Mouse (Mus musculus): ENCODE measurements at regions not wholly inside any gene's neighbourhood (a gene's known extent, or its start where the extent isn't known, plus 50 kb on each side); places are given as distances from the start of the nearest gene placed in this dataset.
A peak's percentile ranks its signal among the peaks of the same experiment; 100 is the strongest.

DNA sequence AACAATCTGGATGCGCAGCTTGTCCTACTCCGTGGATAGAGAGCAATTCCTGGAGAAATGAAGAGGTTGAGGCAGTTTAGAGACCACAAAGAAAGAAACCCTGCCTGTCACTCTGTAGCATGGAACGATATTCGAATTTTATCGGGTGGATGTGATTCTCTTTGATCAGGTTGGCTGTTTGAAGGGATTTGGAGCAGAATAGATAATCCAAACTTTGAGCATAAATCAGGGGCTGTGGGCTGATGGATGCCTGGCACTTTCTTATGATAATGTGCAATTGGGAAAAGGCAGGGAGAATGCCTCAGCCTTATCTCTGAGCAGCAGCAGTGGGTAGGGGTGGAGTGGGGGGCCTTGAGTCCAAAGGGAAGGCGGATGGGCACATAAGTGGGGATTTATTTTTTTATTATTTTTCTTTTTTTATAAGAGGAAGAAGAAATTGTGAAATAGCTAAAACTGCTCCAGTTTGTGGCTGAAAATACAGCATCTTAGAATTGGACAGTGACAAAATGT lies 239.0 kb downstream of the Pmp22 start:
- Histone ChIP-seq H3K9ac (ENCODE audit: low read length) (no peak overlapping the region), H3K9me3 (ENCODE audit: control insufficient read depth, low read length) (no peaks in the 10 kb centered on the region), H3K27me3 (ENCODE audit: control insufficient read depth, insufficient read depth, low read depth, low read length) (no peaks in the 10 kb centered on the region), H3K27ac (ENCODE audit: low read length) (no peak overlapping the region), H3K36me3 (ENCODE audit: control insufficient read depth, insufficient read depth, low read length) (no peaks in the 10 kb centered on the region), H3K4me3 (ENCODE audit: low read length) (no peak overlapping the region), H3K4me2 (ENCODE audit: low read depth, low read length) (no peak overlapping the region), H3K4me1 (replicated peaks; ENCODE audit: control insufficient read depth, insufficient read depth, low read length) (no peaks in the 10 kb centered on the region)
- 73% methylated on average over 6 of the region's 6 CpGs for WGBS
- ATAC-seq (ENCODE audit: low read depth): no peak

DNA sequence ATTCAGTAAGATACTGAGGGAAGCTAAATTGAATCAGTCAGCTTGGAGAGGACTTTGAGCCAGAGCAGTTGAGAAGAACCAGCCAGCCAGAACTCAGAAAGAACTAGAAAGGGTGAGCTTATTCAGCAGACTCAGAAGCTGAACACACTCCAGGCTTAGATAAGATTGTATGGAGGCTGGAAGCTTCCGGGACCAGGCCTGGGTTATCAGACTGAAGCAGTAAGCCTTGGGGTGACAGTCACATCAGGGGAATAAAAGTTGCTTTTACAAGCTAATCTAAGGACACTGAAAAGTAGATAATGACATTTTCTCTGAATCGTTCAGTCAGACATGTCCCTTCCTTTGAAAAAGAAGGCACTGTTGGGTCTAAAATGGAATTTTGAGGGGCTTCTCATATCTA lies 240.7 kb downstream of the Pmp22 start:
- ATAC-seq (ENCODE audit: low read depth): no peak
- Histone ChIP-seq H3K4me1 (replicated peaks; ENCODE audit: control insufficient read depth, insufficient read depth, low read length) (no peaks in the 10 kb centered on the region), H3K9me3 (ENCODE audit: control insufficient read depth, low read length) (no peaks in the 10 kb centered on the region), H3K4me2 (ENCODE audit: low read depth, low read length) (no peak overlapping the region), H3K9ac (ENCODE audit: low read length) (no peak overlapping the region), H3K27me3 (ENCODE audit: control insufficient read depth, insufficient read depth, low read depth, low read length) (no peaks in the 10 kb centered on the region), H3K4me3 (ENCODE audit: low read length) (no peak overlapping the region), H3K27ac (ENCODE audit: low read length) (no peak overlapping the region), H3K36me3 (ENCODE audit: control insufficient read depth, insufficient read depth, low read length) (no peaks in the 10 kb centered on the region)
- 68% methylated on average over 2 of the region's 2 CpGs for WGBS

DNA sequence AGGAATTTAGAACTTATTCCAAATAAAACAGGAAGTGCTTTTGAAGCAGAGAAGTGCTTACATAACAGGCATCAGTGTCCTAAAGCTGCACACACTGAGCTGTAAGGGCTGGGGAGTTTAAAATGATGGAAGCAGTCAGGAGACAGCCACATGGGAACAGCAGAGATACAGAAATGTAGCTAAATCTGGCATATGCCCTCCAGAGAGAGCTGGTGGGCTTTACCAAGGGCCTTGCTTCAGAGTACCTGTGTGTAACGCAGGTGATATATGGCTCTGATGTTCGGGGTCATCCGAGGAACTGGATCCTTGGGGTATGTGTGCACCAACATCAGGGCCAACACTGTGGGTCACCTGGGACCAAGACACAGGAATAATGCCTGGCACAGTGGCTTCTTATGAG lies 247.5 kb downstream of the Pmp22 start:
- Histone ChIP-seq H3K4me3 (ENCODE audit: low read length) (no peak overlapping the region), H3K27me3 (ENCODE audit: control insufficient read depth, insufficient read depth, low read depth, low read length) (no peaks in the 10 kb centered on the region), H3K4me2 (ENCODE audit: low read depth, low read length) (no peak overlapping the region), H3K4me1 (replicated peaks; ENCODE audit: control insufficient read depth, insufficient read depth, low read length) (peaks cover 3% of the 10 kb centered on the region; the same call in 1 of the 2 replicates), H3K36me3 (ENCODE audit: control insufficient read depth, insufficient read depth, low read length) (no peaks in the 10 kb centered on the region), H3K9ac (ENCODE audit: low read length) (no peak overlapping the region), H3K9me3 (ENCODE audit: control insufficient read depth, low read length) (no peaks in the 10 kb centered on the region), H3K27ac (ENCODE audit: low read length) (no peak overlapping the region)
- WGBS: 94% methylated on average over 3 of the region's 3 CpGs
- no peak for ATAC-seq (ENCODE audit: low read depth)

DNA sequence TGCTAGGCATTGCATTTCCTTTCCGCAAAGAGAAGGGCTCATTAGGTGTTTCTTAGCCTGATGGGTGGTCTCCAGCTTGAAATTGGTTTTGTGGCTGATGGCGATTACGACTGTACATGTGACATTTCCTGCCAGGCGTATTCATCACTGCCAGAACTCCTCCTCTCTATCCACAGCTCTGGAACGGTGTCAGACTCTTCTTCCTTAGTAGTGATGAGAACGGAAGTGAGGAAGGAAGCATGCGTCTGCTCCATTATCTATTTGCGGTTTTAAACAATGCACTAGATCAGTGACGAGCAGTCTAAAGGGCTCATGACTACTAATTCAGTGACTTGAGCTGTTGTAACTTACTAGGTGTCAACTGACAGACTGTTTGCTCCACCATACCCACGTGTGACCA lies 248.2 kb downstream of the Pmp22 start:
- H3K4me1 ChIP-seq (replicated peaks; ENCODE audit: control insufficient read depth, insufficient read depth, low read length): peaks cover 3% of the 10 kb centered on the region; the same call in 1 of the 2 replicates
- H3K27me3 ChIP-seq (ENCODE audit: control insufficient read depth, insufficient read depth, low read depth, low read length): no peaks in the 10 kb centered on the region
- no peaks in the 10 kb centered on the region for H3K36me3 ChIP-seq (ENCODE audit: control insufficient read depth, insufficient read depth, low read length)
- no peak overlapping the region for H3K4me3 ChIP-seq (ENCODE audit: low read length)
- H3K9me3 ChIP-seq (ENCODE audit: control insufficient read depth, low read length): no peaks in the 10 kb centered on the region
- H3K4me2 ChIP-seq (ENCODE audit: low read depth, low read length): no peak overlapping the region
- WGBS: 38% methylated on average over 10 of the region's 10 CpGs
- H3K27ac ChIP-seq (ENCODE audit: low read length): no peak overlapping the region
- ATAC-seq (ENCODE audit: low read depth): peak; percentile 26; the same call in 1 of the 2 replicates
- no peak overlapping the region for H3K9ac ChIP-seq (ENCODE audit: low read length)

DNA sequence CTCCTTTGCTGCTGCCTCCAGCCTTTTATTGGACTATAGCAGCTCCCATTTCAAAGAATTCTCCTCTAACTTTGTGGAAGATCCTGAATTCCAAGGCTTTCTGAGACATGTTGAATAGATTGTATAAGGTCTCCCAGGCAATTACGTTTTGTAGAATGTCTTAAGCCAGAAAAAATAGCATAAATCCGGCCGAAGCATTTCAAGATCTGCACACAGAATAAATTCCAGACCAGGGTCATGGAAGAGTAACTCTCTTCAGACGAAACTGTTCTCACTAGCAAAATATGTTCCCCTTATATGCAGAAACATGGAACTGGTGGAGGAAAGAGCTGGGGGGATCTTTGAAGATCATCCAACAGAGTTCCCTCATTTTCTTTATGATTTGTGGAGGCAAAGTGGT lies 259.5 kb downstream of the Pmp22 start:
- no peaks in the 10 kb centered on the region for H3K9me3 ChIP-seq (ENCODE audit: control insufficient read depth, low read length)
- no peaks in the 10 kb centered on the region for H3K4me1 ChIP-seq (replicated peaks; ENCODE audit: control insufficient read depth, insufficient read depth, low read length)
- H3K4me2 ChIP-seq (ENCODE audit: low read depth, low read length): no peak overlapping the region
- no peaks in the 10 kb centered on the region for H3K27me3 ChIP-seq (ENCODE audit: control insufficient read depth, insufficient read depth, low read depth, low read length)
- H3K9ac ChIP-seq (ENCODE audit: low read length): no peak overlapping the region
- no peak overlapping the region for H3K4me3 ChIP-seq (ENCODE audit: low read length)
- WGBS: 75% methylated on average over 4 of the region's 4 CpGs
- H3K36me3 ChIP-seq (ENCODE audit: control insufficient read depth, insufficient read depth, low read length): no peaks in the 10 kb centered on the region
- no peak overlapping the region for H3K27ac ChIP-seq (ENCODE audit: low read length)
- no peak for ATAC-seq (ENCODE audit: low read depth)

DNA sequence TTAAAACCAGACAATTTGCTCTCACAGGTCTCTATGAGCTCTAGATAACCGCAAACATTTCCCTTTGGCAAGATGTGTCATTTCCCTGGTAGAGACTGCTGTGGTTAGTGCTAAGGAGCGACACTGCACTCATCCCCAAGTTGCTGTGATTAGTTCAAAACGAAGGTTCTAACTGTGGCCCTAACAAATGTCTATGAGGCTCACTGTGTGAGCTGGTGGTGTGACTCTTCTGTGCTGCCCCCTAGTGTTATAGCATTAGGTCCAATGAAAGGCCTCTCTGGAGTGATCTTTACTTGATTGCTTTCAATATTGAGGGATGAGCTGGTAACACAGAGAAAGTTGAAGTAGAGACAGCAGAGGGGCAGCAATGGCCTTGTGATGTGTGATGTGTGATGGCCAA lies 262.7 kb downstream of the Pmp22 start:
- 53% methylated on average over 3 of the region's 3 CpGs for WGBS
- H3K27me3 ChIP-seq (ENCODE audit: control insufficient read depth, insufficient read depth, low read depth, low read length): no peaks in the 10 kb centered on the region
- H3K4me3 ChIP-seq (ENCODE audit: low read length): no peak overlapping the region
- H3K9ac ChIP-seq (ENCODE audit: low read length): no peak overlapping the region
- no peaks in the 10 kb centered on the region for H3K4me1 ChIP-seq (replicated peaks; ENCODE audit: control insufficient read depth, insufficient read depth, low read length)
- H3K27ac ChIP-seq (ENCODE audit: low read length): no peak overlapping the region
- H3K4me2 ChIP-seq (ENCODE audit: low read depth, low read length): no peak overlapping the region
- no peaks in the 10 kb centered on the region for H3K9me3 ChIP-seq (ENCODE audit: control insufficient read depth, low read length)
- no peaks in the 10 kb centered on the region for H3K36me3 ChIP-seq (ENCODE audit: control insufficient read depth, insufficient read depth, low read length)
- no peak for ATAC-seq (ENCODE audit: low read depth)

DNA sequence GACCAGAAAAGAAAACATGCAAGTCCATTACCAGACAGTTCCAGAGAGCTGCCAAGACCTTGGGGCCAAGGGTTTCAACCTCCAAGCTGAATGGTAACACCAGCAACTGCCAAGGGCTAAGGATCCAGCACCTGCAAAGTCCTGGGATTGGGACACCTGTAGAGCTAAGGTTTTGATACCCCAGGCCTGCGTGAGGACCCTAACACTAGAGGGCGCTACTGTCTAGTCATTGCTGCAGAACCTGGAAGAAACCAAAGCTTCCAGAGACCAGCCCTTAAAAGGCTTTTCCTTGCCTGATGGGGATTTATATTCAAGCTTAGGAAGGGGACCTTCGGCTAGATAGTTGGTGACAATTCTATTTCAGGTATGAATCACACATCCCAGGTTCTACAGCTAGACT lies 263.6 kb downstream of the Pmp22 start:
- no peaks in the 10 kb centered on the region for H3K9me3 ChIP-seq (ENCODE audit: control insufficient read depth, low read length)
- H3K4me1 ChIP-seq (replicated peaks; ENCODE audit: control insufficient read depth, insufficient read depth, low read length): no peaks in the 10 kb centered on the region
- no peaks in the 10 kb centered on the region for H3K27me3 ChIP-seq (ENCODE audit: control insufficient read depth, insufficient read depth, low read depth, low read length)
- ATAC-seq (ENCODE audit: low read depth): no peak
- H3K4me3 ChIP-seq (ENCODE audit: low read length): no peak overlapping the region
- WGBS: 64% methylated on average over 3 of the region's 3 CpGs
- H3K36me3 ChIP-seq (ENCODE audit: control insufficient read depth, insufficient read depth, low read length): no peaks in the 10 kb centered on the region
- H3K9ac ChIP-seq (ENCODE audit: low read length): no peak overlapping the region
- H3K4me2 ChIP-seq (ENCODE audit: low read depth, low read length): no peak overlapping the region
- no peak overlapping the region for H3K27ac ChIP-seq (ENCODE audit: low read length)

DNA sequence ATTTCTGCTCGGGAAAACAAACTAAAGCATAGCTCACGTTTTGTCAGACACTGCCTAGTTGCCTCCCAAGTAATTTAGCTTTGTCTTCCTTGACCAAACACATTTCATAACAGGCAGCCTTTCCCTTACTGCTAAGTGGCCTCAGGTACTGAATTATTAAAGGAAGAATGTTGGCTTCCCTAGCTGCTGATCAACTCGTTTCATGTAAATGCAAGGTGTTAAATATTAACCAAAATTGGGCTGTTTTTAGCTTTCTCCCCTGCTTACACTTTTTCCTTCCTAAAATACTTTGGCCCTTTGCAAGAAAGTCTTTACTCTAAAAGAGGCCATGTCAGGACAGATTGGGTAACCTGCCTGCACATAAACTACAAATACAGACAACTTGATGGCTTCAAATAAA lies 265.4 kb downstream of the Pmp22 start:
- Histone ChIP-seq H3K9me3 (ENCODE audit: control insufficient read depth, low read length) (no peaks in the 10 kb centered on the region), H3K4me1 (replicated peaks; ENCODE audit: control insufficient read depth, insufficient read depth, low read length) (no peaks in the 10 kb centered on the region), H3K27me3 (ENCODE audit: control insufficient read depth, insufficient read depth, low read depth, low read length) (no peaks in the 10 kb centered on the region), H3K4me2 (ENCODE audit: low read depth, low read length) (no peak overlapping the region), H3K27ac (ENCODE audit: low read length) (no peak overlapping the region), H3K36me3 (ENCODE audit: control insufficient read depth, insufficient read depth, low read length) (no peaks in the 10 kb centered on the region), H3K9ac (ENCODE audit: low read length) (no peak overlapping the region), H3K4me3 (ENCODE audit: low read length) (no peak overlapping the region)
- no peak for ATAC-seq (ENCODE audit: low read depth)
- 31% methylated on average over 3 of the region's 3 CpGs for WGBS

DNA sequence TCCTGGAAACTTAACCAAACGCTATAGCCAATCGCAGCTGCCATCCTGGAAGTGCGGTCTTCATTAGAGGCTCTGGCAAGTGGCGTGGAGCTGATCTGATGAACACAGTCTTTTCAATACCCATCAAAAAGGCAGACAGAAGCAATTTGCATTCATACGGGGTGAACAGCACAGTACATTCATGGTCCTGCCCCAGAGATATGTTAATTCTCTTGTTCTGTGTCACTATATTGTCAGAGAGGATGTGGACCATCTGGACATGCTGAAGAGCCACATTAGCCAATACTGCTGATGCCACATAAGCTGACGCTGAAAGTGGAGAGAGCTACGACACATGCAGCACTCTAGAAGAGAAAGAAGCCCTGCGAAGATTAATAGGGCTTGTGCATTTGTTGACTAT lies 267.6 kb downstream of the Pmp22 start:
- no peaks in the 10 kb centered on the region for H3K4me1 ChIP-seq (replicated peaks; ENCODE audit: control insufficient read depth, insufficient read depth, low read length)
- no peak for ATAC-seq (ENCODE audit: low read depth)
- no peaks in the 10 kb centered on the region; the same call in 1 of the 2 replicates for H3K27me3 ChIP-seq (ENCODE audit: control insufficient read depth, insufficient read depth, low read depth, low read length)
- no peak overlapping the region for H3K4me3 ChIP-seq (ENCODE audit: low read length)
- H3K4me2 ChIP-seq (ENCODE audit: low read depth, low read length): no peak overlapping the region
- no peaks in the 10 kb centered on the region for H3K36me3 ChIP-seq (ENCODE audit: control insufficient read depth, insufficient read depth, low read length)
- WGBS: 74% methylated on average over 8 of the region's 8 CpGs
- H3K27ac ChIP-seq (ENCODE audit: low read length): no peak overlapping the region
- no peaks in the 10 kb centered on the region for H3K9me3 ChIP-seq (ENCODE audit: control insufficient read depth, low read length)
- H3K9ac ChIP-seq (ENCODE audit: low read length): no peak overlapping the region

DNA sequence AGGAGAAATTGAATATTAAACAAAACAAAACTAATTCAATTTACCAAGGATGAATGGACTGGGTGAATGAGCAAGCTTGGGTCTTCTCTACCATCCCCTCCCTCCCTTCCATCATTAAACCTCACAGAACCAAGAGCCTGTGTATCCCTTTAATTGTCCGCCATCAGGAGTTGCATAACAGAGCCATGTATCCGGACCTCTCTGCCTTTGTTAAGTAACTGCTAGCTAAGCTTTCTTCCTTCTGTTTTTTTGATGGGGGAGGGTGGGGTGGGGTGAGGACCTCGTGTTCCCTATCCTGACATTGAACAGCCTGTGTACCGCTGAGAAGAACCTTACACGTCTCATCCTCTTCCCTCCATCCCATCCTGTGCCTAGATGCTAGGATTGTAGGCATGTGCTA lies 274.0 kb downstream of the Pmp22 start:
- Histone ChIP-seq H3K27ac (ENCODE audit: low read length) (no peak overlapping the region), H3K9ac (ENCODE audit: low read length) (no peak overlapping the region), H3K9me3 (ENCODE audit: control insufficient read depth, low read length) (no peaks in the 10 kb centered on the region), H3K4me3 (ENCODE audit: low read length) (no peak overlapping the region), H3K36me3 (ENCODE audit: control insufficient read depth, insufficient read depth, low read length) (no peaks in the 10 kb centered on the region), H3K27me3 (ENCODE audit: control insufficient read depth, insufficient read depth, low read depth, low read length) (peaks cover 16% of the 10 kb centered on the region), H3K4me2 (ENCODE audit: low read depth, low read length) (no peak overlapping the region), H3K4me1 (replicated peaks; ENCODE audit: control insufficient read depth, insufficient read depth, low read length) (no peaks in the 10 kb centered on the region)
- 56% methylated on average over 5 of the region's 5 CpGs for WGBS
- no peak for ATAC-seq (ENCODE audit: low read depth)

All from lung, embryonic 16.5 days (tissue).